Comparison of ENCODE assay signal across 17 mouse cellular contexts in the genomic region with DNA sequence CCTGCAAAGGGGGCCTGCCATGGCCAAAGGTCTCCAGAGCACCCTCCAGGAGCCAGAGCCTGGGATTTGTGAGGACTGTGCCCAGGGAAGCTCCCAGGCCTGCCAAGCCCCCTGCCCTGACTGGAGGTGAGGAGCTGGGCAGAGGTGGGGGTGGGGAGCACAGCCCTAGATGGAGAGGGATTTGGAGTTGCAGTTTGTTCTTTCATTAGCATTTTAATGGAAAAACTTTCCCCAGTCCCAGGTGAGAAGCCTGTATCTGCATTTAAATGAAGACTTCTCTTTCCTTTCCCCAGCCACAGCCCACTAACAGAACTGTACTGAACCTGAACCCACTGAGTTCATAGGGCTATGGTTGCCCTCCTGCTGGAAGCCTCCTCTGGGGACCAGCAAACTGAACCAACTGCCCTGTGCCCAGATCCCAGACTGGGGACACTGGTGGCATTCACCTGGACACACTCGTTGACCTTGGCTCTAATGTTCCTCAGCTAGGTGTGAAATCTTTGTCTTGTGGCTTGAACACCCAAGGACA.
A peak's percentile ranks its signal among the peaks of the same experiment; 100 is the strongest.
DNase-seq lines count a peak whose midpoint lies in the region; ATAC-seq lines count a peak whose summit lies in the region.
"Had no signal": no experiment of that assay in that cellular context is flagged by ENCODE, and none has a peak within 500 bp of the region (broad histone marks: within the 10 kb centered on the region; RNA-seq: fewer than 3 reads in every experiment).

No protein-coding gene starts in this region.

- no peak overlapping the region for H3K4me2 ChIP-seq in midbrain, embryonic 13.5 days (replicated peaks)
- no peak overlapping the region for H3K4me2 ChIP-seq in midbrain, embryonic 11.5 days
- H3K4me2 ChIP-seq in kidney, embryonic 15.5 days, result no peak overlapping the region
- H3K4me2 ChIP-seq in midbrain, embryonic 16.5 days (ENCODE audit: low read length), result no peak overlapping the region
- H3K4me2 ChIP-seq: liver, embryonic 15.5 days; midbrain, embryonic 12.5 days had no signal

- DNase-seq in midbrain, embryonic 11.5 days (ENCODE audit: low spot score, missing footprints), result no peak
- peak; percentile 86 for DNase-seq in R1 (ENCODE audit: low read depth, low spot score)
- no peak for DNase-seq in adrenal gland, postnatal 36 days
- DNase-seq in lung, postnatal 14 days, result no peak
- DNase-seq: cerebellum, adult 11-12 months; cerebellum, postnatal 14 days; liver; thymus, adult 2 months had no signal

- H3K9ac ChIP-seq in midbrain, embryonic 13.5 days (replicated peaks), result no peak overlapping the region
- no peak overlapping the region for H3K9ac ChIP-seq in midbrain, embryonic 11.5 days (ENCODE audit: low read length)
- no peak overlapping the region for H3K9ac ChIP-seq in kidney, embryonic 15.5 days
- H3K9ac ChIP-seq in midbrain, embryonic 16.5 days (ENCODE audit: low read depth, low read length), result no peak overlapping the region
- H3K9ac ChIP-seq: liver, embryonic 15.5 days; midbrain, embryonic 12.5 days had no signal

- H3K4me1 ChIP-seq in midbrain, embryonic 13.5 days (replicated peaks), result peaks cover 18% of the 10 kb centered on the region
- H3K4me1 ChIP-seq in midbrain, embryonic 11.5 days (ENCODE audit: control insufficient read depth, insufficient read depth, low read length), result no peaks in the 10 kb centered on the region
- 0 out of 2 replicates have a peak, but pooled peaks cover 5% of the 10 kb centered on the region for H3K4me1 ChIP-seq in kidney, embryonic 15.5 days
- peaks cover 8% of the 10 kb centered on the region; the same call in 1 of the 2 replicates for H3K4me1 ChIP-seq in midbrain, embryonic 16.5 days (ENCODE audit: control insufficient read depth, insufficient read depth, low read length)
- H3K4me1 ChIP-seq: forebrain, embryonic 10.5 days; limb, embryonic 10.5 days; liver, embryonic 15.5 days; midbrain, embryonic 12.5 days had no signal

- H3K4me3 ChIP-seq in midbrain, embryonic 13.5 days (replicated peaks), result no peak overlapping the region
- H3K4me3 ChIP-seq in midbrain, embryonic 11.5 days (ENCODE audit: low read depth, low read length), result no peak overlapping the region
- no peak overlapping the region for H3K4me3 ChIP-seq in kidney, embryonic 15.5 days (replicated peaks)
- H3K4me3 ChIP-seq in midbrain, embryonic 16.5 days (ENCODE audit: low read depth, low read length), result no peak overlapping the region
- H3K4me3 ChIP-seq: forebrain, embryonic 10.5 days; limb, embryonic 10.5 days; liver, embryonic 15.5 days; midbrain, embryonic 12.5 days had no signal

- no peaks in the 10 kb centered on the region for H3K27me3 ChIP-seq in midbrain, embryonic 13.5 days
- no peaks in the 10 kb centered on the region for H3K27me3 ChIP-seq in midbrain, embryonic 11.5 days (ENCODE audit: control insufficient read depth, insufficient read depth, low read length)
- H3K27me3 ChIP-seq in kidney, embryonic 15.5 days, result no peaks in the 10 kb centered on the region
- no peaks in the 10 kb centered on the region for H3K27me3 ChIP-seq in midbrain, embryonic 16.5 days (ENCODE audit: control insufficient read depth, insufficient read depth, low read depth, low read length)
- H3K27me3 ChIP-seq: liver, embryonic 15.5 days; midbrain, embryonic 12.5 days had no signal

- 0 out of 2 replicates have a peak, but pooled peaks have one; percentile 30 for ATAC-seq in midbrain, embryonic 13.5 days
- ATAC-seq in midbrain, embryonic 11.5 days (ENCODE audit: low FRiP score), result no peak
- peak; percentile 29; the same call in 1 of the 2 replicates for ATAC-seq in kidney, embryonic 15.5 days (replicated peaks; ENCODE audit: low FRiP score)
- peak; percentile 12; the same call in 1 of the 2 replicates for ATAC-seq in midbrain, embryonic 16.5 days
- ATAC-seq: intestine, postnatal 0 days had no signal

- H3K27ac ChIP-seq in midbrain, embryonic 13.5 days, result 0 out of 2 replicates have a peak overlapping the region, but pooled peaks have one; percentile 52
- H3K27ac ChIP-seq in midbrain, embryonic 11.5 days (ENCODE audit: low read depth, low read length), result no peak overlapping the region
- H3K27ac ChIP-seq in kidney, embryonic 15.5 days, result peak overlapping the region; percentile 66
- peak overlapping the region; percentile 57 for H3K27ac ChIP-seq in midbrain, embryonic 16.5 days (ENCODE audit: low read length)
- H3K27ac ChIP-seq: forebrain, embryonic 10.5 days; limb, embryonic 10.5 days; liver, embryonic 15.5 days; macrophage; midbrain, embryonic 12.5 days had no signal

- peaks cover 4% of the 10 kb centered on the region; the same call in 1 of the 2 replicates for H3K36me3 ChIP-seq in midbrain, embryonic 13.5 days
- no peaks in the 10 kb centered on the region for H3K36me3 ChIP-seq in midbrain, embryonic 11.5 days (ENCODE audit: control insufficient read depth, insufficient read depth, low read length)
- no peaks in the 10 kb centered on the region for H3K36me3 ChIP-seq in kidney, embryonic 15.5 days
- H3K36me3 ChIP-seq in midbrain, embryonic 16.5 days (ENCODE audit: control insufficient read depth, insufficient read depth, low read length), result peaks cover 2% of the 10 kb centered on the region; the same call in 1 of the 2 replicates
- H3K36me3 ChIP-seq: forebrain, embryonic 10.5 days; limb, embryonic 10.5 days; liver, embryonic 15.5 days; midbrain, embryonic 12.5 days had no signal

- no peaks in the 10 kb centered on the region for H3K9me3 ChIP-seq in midbrain, embryonic 13.5 days
- H3K9me3 ChIP-seq in midbrain, embryonic 11.5 days (ENCODE audit: control insufficient read depth, low read length), result no peaks in the 10 kb centered on the region
- H3K9me3 ChIP-seq in kidney, embryonic 15.5 days (replicated peaks), result no peaks in the 10 kb centered on the region
- H3K9me3 ChIP-seq in midbrain, embryonic 16.5 days (replicated peaks; ENCODE audit: control insufficient read depth, low read length, poor library complexity, severe bottlenecking), result no peaks in the 10 kb centered on the region
- H3K9me3 ChIP-seq: forebrain, embryonic 10.5 days; limb, embryonic 10.5 days; liver, embryonic 15.5 days; midbrain, embryonic 12.5 days had no signal

- WGBS in midbrain, embryonic 13.5 days, result 50% methylated on average over 1 of the region's 1 CpGs
- WGBS in midbrain, embryonic 11.5 days, result 57% methylated on average over 1 of the region's 1 CpGs
- WGBS in kidney, embryonic 15.5 days, result 50% methylated on average over 1 of the region's 1 CpGs
- WGBS in midbrain, embryonic 16.5 days, result 56% methylated on average over 1 of the region's 1 CpGs
